ENCODE assay signal across 21 mouse cellular contexts in genomic region chr19:3692414-3693145, GRCm38 (mm10). TPM values are rescaled to one million over a fixed set of nuclear protein-coding genes. Genes with fewer than 3 reads are reported as not detected.
DNase-seq lines count a peak whose midpoint lies in the region; ATAC-seq lines count a peak whose summit lies in the region.
"Had no signal": no experiment of that assay in that cellular context is flagged by ENCODE, and none has a peak within 500 bp of the region (broad histone marks: within the 10 kb centered on the region; RNA-seq: fewer than 3 reads in every experiment).

No protein-coding gene starts in this region.

- no peaks in the 10 kb centered on the region for H3K36me3 ChIP-seq in intestine, embryonic 16.5 days (ENCODE audit: control insufficient read depth, insufficient read depth, low read length)
- H3K36me3 ChIP-seq in midbrain, embryonic 14.5 days (ENCODE audit: control insufficient read depth, insufficient read depth, low read length), result no peaks in the 10 kb centered on the region
- H3K36me3 ChIP-seq in midbrain, embryonic 16.5 days (ENCODE audit: control insufficient read depth, insufficient read depth, low read length), result no peaks in the 10 kb centered on the region
- H3K36me3 ChIP-seq: forebrain, embryonic 12.5 days; G1E; heart, embryonic 15.5 days; limb, embryonic 15.5 days; liver, embryonic 15.5 days had no signal

- H3K27ac ChIP-seq in intestine, embryonic 16.5 days (ENCODE audit: low read length), result no peak overlapping the region
- H3K27ac ChIP-seq in midbrain, embryonic 14.5 days (replicated peaks; ENCODE audit: low read depth, low read length), result no peak overlapping the region
- H3K27ac ChIP-seq in midbrain, embryonic 16.5 days (ENCODE audit: low read length), result no peak overlapping the region
- H3K27ac ChIP-seq: forebrain, embryonic 12.5 days; heart, embryonic 15.5 days; kidney, postnatal 0 days; limb, embryonic 15.5 days; liver, embryonic 15.5 days had no signal

- H3K9ac ChIP-seq in intestine, embryonic 16.5 days (ENCODE audit: low read depth, low read length), result no peak overlapping the region
- H3K9ac ChIP-seq in midbrain, embryonic 14.5 days (replicated peaks; ENCODE audit: low read length), result no peak overlapping the region
- no peak overlapping the region for H3K9ac ChIP-seq in midbrain, embryonic 16.5 days (ENCODE audit: low read depth, low read length)
- H3K9ac ChIP-seq: forebrain, embryonic 12.5 days; heart, embryonic 15.5 days; limb, embryonic 15.5 days; liver, embryonic 15.5 days had no signal

- 0 out of 2 replicates have a peak, but pooled peaks cover 2% of the 10 kb centered on the region for H3K9me3 ChIP-seq in intestine, embryonic 16.5 days (ENCODE audit: control insufficient read depth, low read length)
- H3K9me3 ChIP-seq in midbrain, embryonic 14.5 days (ENCODE audit: control insufficient read depth, low read length), result no peaks in the 10 kb centered on the region
- no peaks in the 10 kb centered on the region for H3K9me3 ChIP-seq in midbrain, embryonic 16.5 days (replicated peaks; ENCODE audit: control insufficient read depth, low read length, poor library complexity, severe bottlenecking)
- H3K9me3 ChIP-seq: forebrain, embryonic 12.5 days; G1E; heart, embryonic 15.5 days; limb, embryonic 15.5 days; liver, embryonic 15.5 days had no signal

- 42% methylated on average over 6 of the region's 6 CpGs for WGBS in intestine, embryonic 16.5 days
- 72% methylated on average over 6 of the region's 6 CpGs for WGBS in midbrain, embryonic 14.5 days
- WGBS in midbrain, embryonic 16.5 days, result 57% methylated on average over 6 of the region's 6 CpGs

- peak; percentile 42 for DNase-seq in cerebellum, adult 9-10 months
- no peak for DNase-seq in cerebellum, adult 11 months
- DNase-seq in 3134 (ENCODE audit: extremely low read depth, insufficient read length, low spot score) (peak; percentile 22), 416B (ENCODE audit: low read depth) (peak; percentile 81)
- DNase-seq in midbrain, embryonic 14.5 days, result no peak
- DNase-seq: adrenal gland, postnatal 25 days; gastrocnemius, postnatal 14 days; heart, postnatal 4 days; kidney, adult 18-20 months; lung, postnatal 14 days; right cerebral cortex, postnatal 25 days had no signal

- H3K27me3 ChIP-seq in intestine, embryonic 16.5 days (replicated peaks; ENCODE audit: control insufficient read depth, insufficient read depth, low read length), result no peaks in the 10 kb centered on the region
- no peaks in the 10 kb centered on the region; the same call in 1 of the 2 replicates for H3K27me3 ChIP-seq in midbrain, embryonic 14.5 days (ENCODE audit: control insufficient read depth, insufficient read depth, low read length)
- H3K27me3 ChIP-seq in midbrain, embryonic 16.5 days (ENCODE audit: control insufficient read depth, insufficient read depth, low read depth, low read length), result no peaks in the 10 kb centered on the region
- H3K27me3 ChIP-seq: heart, embryonic 15.5 days; limb, embryonic 15.5 days had no signal

- ATAC-seq in intestine, embryonic 16.5 days, result peak; percentile 75
- ATAC-seq in midbrain, embryonic 14.5 days (ENCODE audit: low FRiP score, low TSS enrichment), result no peak
- ATAC-seq in midbrain, embryonic 16.5 days, result no peak
- ATAC-seq: CD4-positive, CD25-positive, alpha-beta regulatory T cell, adult 4 months; hindbrain, embryonic 16.5 days had no signal

- H3K4me1 ChIP-seq in intestine, embryonic 16.5 days (ENCODE audit: control insufficient read depth, insufficient read depth, low read length), result peaks cover 9% of the 10 kb centered on the region
- H3K4me1 ChIP-seq in midbrain, embryonic 14.5 days (ENCODE audit: control insufficient read depth, insufficient read depth, low read length), result no peaks in the 10 kb centered on the region
- H3K4me1 ChIP-seq in midbrain, embryonic 16.5 days (ENCODE audit: control insufficient read depth, insufficient read depth, low read length), result no peaks in the 10 kb centered on the region

- H3K4me3 ChIP-seq in intestine, embryonic 16.5 days (ENCODE audit: low read length), result no peak overlapping the region
- no peak overlapping the region for H3K4me3 ChIP-seq in midbrain, embryonic 14.5 days (replicated peaks; ENCODE audit: low read depth, low read length)
- H3K4me3 ChIP-seq in midbrain, embryonic 16.5 days (ENCODE audit: low read depth, low read length), result no peak overlapping the region
- H3K4me3 ChIP-seq: forebrain, embryonic 12.5 days; heart, embryonic 15.5 days; limb, embryonic 15.5 days; liver, embryonic 15.5 days had no signal

- no peak overlapping the region for H3K4me2 ChIP-seq in intestine, embryonic 16.5 days (ENCODE audit: low read depth, low read length)
- no peak overlapping the region for H3K4me2 ChIP-seq in midbrain, embryonic 14.5 days (ENCODE audit: low read length)
- H3K4me2 ChIP-seq in midbrain, embryonic 16.5 days (ENCODE audit: low read length), result no peak overlapping the region
- H3K4me2 ChIP-seq: forebrain, embryonic 12.5 days; heart, embryonic 15.5 days; limb, embryonic 15.5 days; liver, embryonic 15.5 days had no signal

RNA-seq across cellular contexts. Expression of gene Lrp5, which starts 6.2 kb away (rescaled TPM):
- 4.2 and 4.4 TPM in 2 replicates for polyA plus RNA-seq in intestine, embryonic 16.5 days (2015; fragmentation: Nextera tagmentation; extraction: Ambion mirVana)
- 1.1 and 1.3 TPM in 2 replicates for polyA plus RNA-seq in midbrain, embryonic 14.5 days (2014; fragmentation: Nextera tagmentation; extraction: Ambion mirVana)
- 0.89 and 0.92 TPM in 2 replicates for polyA plus RNA-seq in midbrain, embryonic 16.5 days (2015; fragmentation: Nextera tagmentation; extraction: Ambion mirVana)

RNA-seq across cellular contexts. Expression of gene 1810055G02Rik, which starts 15.5 kb away (rescaled TPM):
- polyA plus RNA-seq in intestine, embryonic 16.5 days (2015; fragmentation: Nextera tagmentation; extraction: Ambion mirVana), result 53.8 and 65.6 TPM in 2 replicates
- 31.4 and 33.7 TPM in 2 replicates for polyA plus RNA-seq in midbrain, embryonic 14.5 days (2014; fragmentation: Nextera tagmentation; extraction: Ambion mirVana)
- polyA plus RNA-seq in midbrain, embryonic 16.5 days (2015; fragmentation: Nextera tagmentation; extraction: Ambion mirVana), result 33.3 and 33.4 TPM in 2 replicates

Comparison
In these comparisons a context has a peak if more than half of its experiments do, and no peak if none do; other contexts are left out.
1. DNase-seq: peak in cerebellum, adult 9-10 months (single experiment), 3134 (single experiment) and 416B (single experiment); none in cerebellum, adult 11 months (single experiment) and midbrain, embryonic 14.5 days (single experiment).